Mouse (Mus musculus): Measurements from ENCODE around the gene Gpr108. TPM values are rescaled to one million over a fixed set of nuclear protein-coding genes. Genes with fewer than 3 reads are reported as not detected.

Gpr108 gene
- polyA plus RNA-seq (2015; fragmentation: Nextera tagmentation; extraction: Ambion mirVana) = 41.0 and 44.2 TPM in 2 replicates

DNA sequence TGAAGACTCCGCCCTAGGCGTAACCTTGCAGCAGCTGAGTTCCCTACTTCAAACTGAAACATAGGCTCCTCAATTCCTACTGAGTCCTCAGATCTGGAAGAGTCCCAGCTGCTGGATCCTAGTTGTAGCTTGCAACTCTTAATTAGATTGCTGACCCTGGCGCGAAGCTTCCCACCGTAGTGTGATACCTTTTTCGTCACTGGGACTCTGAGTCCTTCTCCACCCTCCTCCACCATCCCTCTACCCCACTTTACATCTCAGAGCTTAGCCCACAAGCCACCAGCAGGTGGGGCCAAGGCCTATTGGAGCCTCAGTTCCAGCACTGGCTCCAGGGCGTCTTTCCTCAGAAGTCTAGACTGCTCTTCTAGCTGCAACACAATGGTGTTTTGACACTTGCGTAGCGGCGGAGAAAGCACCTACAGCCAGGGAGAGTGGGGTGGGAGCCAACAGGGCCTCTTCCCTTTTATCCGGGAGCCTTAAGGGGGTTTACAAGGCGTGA is at the start of gene Gpr108:
Gene Gpr108, minus strand, starts transcription at position 246 of the 499 bp plus-strand sequence.
- ATAC-seq (ENCODE audit: low read depth) = peak; percentile 61
- Histone ChIP-seq H3K9ac (ENCODE audit: low read length) (peak within 1 kb of the TSS; percentile 87), H3K4me3 (ENCODE audit: low read length) (peak within 1 kb of the TSS; percentile 76), H3K27ac (ENCODE audit: low read length) (peak within 1 kb of the TSS; percentile 95), H3K36me3 (ENCODE audit: control insufficient read depth, insufficient read depth, low read length) (peaks cover under 1% of the 10 kb centered on the region; the same call in 1 of the 2 replicates), H3K9me3 (ENCODE audit: control insufficient read depth, low read length) (no peaks in the 10 kb centered on the region), H3K4me2 (ENCODE audit: low read depth, low read length) (peak within 1 kb of the TSS; percentile 94), H3K4me1 (replicated peaks; ENCODE audit: control insufficient read depth, insufficient read depth, low read length) (peaks cover 20% of the 10 kb centered on the region), H3K27me3 (ENCODE audit: control insufficient read depth, insufficient read depth, low read depth, low read length) (no peaks in the 10 kb centered on the region)
- under 1% methylated on average over 12 of the region's 12 CpGs for WGBS

DNA sequence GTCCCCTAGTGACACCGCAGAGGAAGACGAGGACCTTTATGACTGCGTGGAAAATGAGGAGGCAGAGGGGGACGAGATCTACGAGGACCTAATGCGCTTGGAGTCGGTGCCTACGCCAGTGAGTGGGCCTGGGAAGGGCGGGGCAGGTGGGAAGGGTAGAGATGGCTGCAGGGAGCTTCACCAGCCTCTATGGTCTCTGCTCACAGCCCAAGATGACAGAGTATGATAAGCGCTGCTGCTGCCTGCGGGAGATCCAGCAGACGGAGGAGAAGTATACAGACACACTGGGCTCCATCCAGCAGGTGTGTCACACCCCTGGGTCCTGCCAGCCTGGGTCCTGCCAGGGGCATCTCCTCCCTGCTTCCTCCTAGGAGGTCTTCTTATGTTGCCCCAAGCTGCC is 48.8 kb upstream of the Gpr108 start:
- Histone ChIP-seq H3K4me2 (ENCODE audit: low read depth, low read length) (no peak overlapping the region), H3K4me1 (replicated peaks; ENCODE audit: control insufficient read depth, insufficient read depth, low read length) (no peaks in the 10 kb centered on the region), H3K9ac (ENCODE audit: low read length) (no peak overlapping the region), H3K27me3 (ENCODE audit: control insufficient read depth, insufficient read depth, low read depth, low read length) (no peaks in the 10 kb centered on the region), H3K9me3 (ENCODE audit: control insufficient read depth, low read length) (no peaks in the 10 kb centered on the region), H3K36me3 (ENCODE audit: control insufficient read depth, insufficient read depth, low read length) (no peaks in the 10 kb centered on the region), H3K4me3 (ENCODE audit: low read length) (no peak overlapping the region), H3K27ac (ENCODE audit: low read length) (no peak overlapping the region)
- WGBS = 73% methylated on average over 12 of the region's 12 CpGs
- no peak for ATAC-seq (ENCODE audit: low read depth)

DNA sequence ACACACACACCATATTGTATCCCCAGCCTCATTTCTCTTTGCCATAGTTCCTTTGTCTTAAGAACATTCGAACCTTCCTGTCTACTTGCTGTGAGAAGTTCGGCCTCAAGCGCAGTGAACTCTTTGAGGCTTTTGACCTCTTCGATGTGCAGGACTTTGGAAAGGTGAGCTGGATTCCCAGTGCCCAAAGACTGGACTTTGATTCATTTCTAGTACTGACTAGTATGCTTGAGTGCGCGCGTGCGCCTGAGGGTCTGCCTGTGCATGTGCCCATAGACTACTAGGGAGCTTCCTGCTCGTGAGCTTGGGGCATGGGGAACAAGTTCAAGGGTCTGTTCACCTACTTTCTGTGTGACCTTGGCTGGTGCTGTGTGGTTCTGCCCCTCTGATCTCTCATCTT is 47.7 kb upstream of the Gpr108 start:
- Histone ChIP-seq H3K4me3 (ENCODE audit: low read length) (no peak overlapping the region), H3K9ac (ENCODE audit: low read length) (no peak overlapping the region), H3K27me3 (ENCODE audit: control insufficient read depth, insufficient read depth, low read depth, low read length) (no peaks in the 10 kb centered on the region), H3K36me3 (ENCODE audit: control insufficient read depth, insufficient read depth, low read length) (no peaks in the 10 kb centered on the region), H3K4me2 (ENCODE audit: low read depth, low read length) (no peak overlapping the region), H3K9me3 (ENCODE audit: control insufficient read depth, low read length) (no peaks in the 10 kb centered on the region), H3K27ac (ENCODE audit: low read length) (no peak overlapping the region), H3K4me1 (replicated peaks; ENCODE audit: control insufficient read depth, insufficient read depth, low read length) (no peaks in the 10 kb centered on the region)
- no peak for ATAC-seq (ENCODE audit: low read depth)
- WGBS = 89% methylated on average over 9 of the region's 9 CpGs

DNA sequence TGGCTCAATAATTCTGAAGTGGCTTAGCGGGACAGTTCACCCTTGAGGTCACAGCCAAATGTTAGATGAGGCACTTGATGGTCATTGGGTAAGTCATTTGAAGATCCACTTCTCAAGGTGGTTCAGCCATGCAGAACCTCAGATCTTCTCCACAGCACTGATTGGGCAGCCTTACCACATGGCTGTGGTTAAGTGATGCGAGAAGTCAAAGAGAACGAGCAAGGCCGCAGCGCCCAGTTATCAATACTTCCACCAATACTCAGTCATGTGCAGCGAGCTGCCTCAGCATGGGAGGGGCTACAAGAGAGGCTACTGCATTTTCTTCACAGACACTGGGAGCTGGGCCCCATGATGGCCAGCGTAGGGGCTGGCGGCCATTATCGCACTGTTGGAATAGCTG is 44.7 kb upstream of the Gpr108 start:
- Histone ChIP-seq H3K4me2 (ENCODE audit: low read depth, low read length) (no peak overlapping the region), H3K36me3 (ENCODE audit: control insufficient read depth, insufficient read depth, low read length) (no peaks in the 10 kb centered on the region), H3K27me3 (ENCODE audit: control insufficient read depth, insufficient read depth, low read depth, low read length) (no peaks in the 10 kb centered on the region), H3K4me1 (replicated peaks; ENCODE audit: control insufficient read depth, insufficient read depth, low read length) (no peaks in the 10 kb centered on the region), H3K9ac (ENCODE audit: low read length) (no peak overlapping the region), H3K9me3 (ENCODE audit: control insufficient read depth, low read length) (no peaks in the 10 kb centered on the region), H3K27ac (ENCODE audit: low read length) (no peak overlapping the region), H3K4me3 (ENCODE audit: low read length) (no peak overlapping the region)
- no peak for ATAC-seq (ENCODE audit: low read depth)
- 93% methylated on average over 9 of the region's 9 CpGs for WGBS

DNA sequence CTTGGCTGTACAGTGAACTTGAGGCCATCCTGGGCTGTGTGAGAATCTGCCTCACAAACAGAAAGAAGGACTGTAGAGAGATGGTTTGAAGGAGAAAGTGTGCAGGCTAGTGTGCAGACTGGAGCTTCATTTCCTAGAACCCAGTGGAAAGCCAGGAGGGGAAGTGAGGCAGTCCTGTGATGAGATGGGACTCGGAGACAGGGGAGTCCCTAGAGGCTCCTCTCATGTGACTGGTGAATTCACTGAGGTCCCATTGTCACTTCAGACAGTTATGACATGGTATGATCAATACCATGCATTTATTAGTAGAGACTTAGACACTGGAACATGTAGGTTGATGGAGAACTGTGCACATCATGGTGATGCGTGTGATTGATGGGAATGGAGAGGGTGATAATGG is 44.1 kb upstream of the Gpr108 start:
- Histone ChIP-seq H3K4me2 (ENCODE audit: low read depth, low read length) (no peak overlapping the region), H3K9ac (ENCODE audit: low read length) (no peak overlapping the region), H3K27ac (ENCODE audit: low read length) (no peak overlapping the region), H3K27me3 (ENCODE audit: control insufficient read depth, insufficient read depth, low read depth, low read length) (no peaks in the 10 kb centered on the region), H3K4me1 (replicated peaks; ENCODE audit: control insufficient read depth, insufficient read depth, low read length) (no peaks in the 10 kb centered on the region), H3K36me3 (ENCODE audit: control insufficient read depth, insufficient read depth, low read length) (no peaks in the 10 kb centered on the region), H3K9me3 (ENCODE audit: control insufficient read depth, low read length) (no peaks in the 10 kb centered on the region), H3K4me3 (ENCODE audit: low read length) (no peak overlapping the region)
- WGBS = 88% methylated on average over 2 of the region's 2 CpGs
- ATAC-seq (ENCODE audit: low read depth) = no peak

DNA sequence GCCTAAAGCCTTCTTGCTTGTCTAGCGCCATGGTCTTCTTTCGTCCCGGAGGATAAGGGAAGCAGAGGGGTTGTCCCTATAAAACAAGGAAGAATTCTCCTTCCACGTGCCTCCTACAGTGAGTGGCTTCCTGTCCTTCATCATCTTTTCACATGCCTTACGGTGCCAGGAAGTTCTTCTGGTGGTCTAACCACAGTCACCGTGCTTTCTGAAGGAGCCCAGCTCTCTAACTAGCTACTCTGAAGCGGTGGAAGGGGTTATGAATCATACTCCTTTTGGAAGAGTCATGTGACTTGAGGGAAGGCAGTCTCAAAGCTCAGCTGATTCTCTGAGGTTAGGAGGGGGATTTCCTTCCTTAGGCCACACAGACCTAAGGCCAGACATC is 42.4 kb upstream of the Gpr108 start:
- 67% methylated on average over 7 of the region's 7 CpGs for WGBS
- Histone ChIP-seq H3K27me3 (ENCODE audit: control insufficient read depth, insufficient read depth, low read depth, low read length) (no peaks in the 10 kb centered on the region), H3K4me1 (replicated peaks; ENCODE audit: control insufficient read depth, insufficient read depth, low read length) (no peaks in the 10 kb centered on the region), H3K4me2 (ENCODE audit: low read depth, low read length) (no peak overlapping the region), H3K4me3 (ENCODE audit: low read length) (no peak overlapping the region), H3K9ac (ENCODE audit: low read length) (no peak overlapping the region), H3K36me3 (ENCODE audit: control insufficient read depth, insufficient read depth, low read length) (no peaks in the 10 kb centered on the region), H3K27ac (ENCODE audit: low read length) (peak overlapping the region; percentile 47; the same call in 1 of the 2 replicates), H3K9me3 (ENCODE audit: control insufficient read depth, low read length) (no peaks in the 10 kb centered on the region)
- ATAC-seq (ENCODE audit: low read depth) = no peak

DNA sequence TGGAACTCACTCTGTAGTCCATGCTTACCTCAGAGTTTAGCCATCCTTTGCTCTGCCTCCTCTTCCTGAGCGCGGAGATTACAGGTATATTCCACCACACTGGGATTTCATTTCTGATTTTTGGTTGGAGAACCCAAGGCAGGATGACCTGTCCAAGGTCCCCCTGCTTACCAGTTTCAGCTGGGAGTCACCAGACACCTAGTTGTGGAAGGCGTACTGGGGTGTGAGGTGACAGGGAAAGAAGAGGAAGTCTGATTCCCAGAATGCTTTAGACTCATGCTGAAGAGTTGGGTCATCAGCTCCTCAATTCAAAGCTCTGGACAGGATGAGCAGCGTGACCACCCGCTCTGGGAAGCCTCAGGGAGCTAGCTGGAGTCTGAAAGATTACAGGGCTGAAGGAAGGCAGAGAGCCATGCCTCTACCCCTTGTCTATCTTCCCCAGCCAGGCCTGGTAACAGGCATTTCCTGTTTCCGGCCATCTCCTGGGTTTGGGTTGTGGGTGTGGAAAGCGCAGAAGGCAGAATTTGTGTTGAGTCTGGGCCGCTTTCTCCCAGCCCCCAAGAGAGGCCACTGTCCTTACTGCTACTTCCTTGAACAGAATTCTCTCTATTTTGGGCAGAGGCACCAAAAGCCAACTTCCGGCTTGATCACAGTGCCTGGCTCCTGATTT is 41.9 kb upstream of the Gpr108 start:
- no peak overlapping the region for H3K4me3 ChIP-seq (ENCODE audit: low read length)
- peak; percentile 69 for ATAC-seq (ENCODE audit: low read depth)
- 72% methylated on average over 9 of the region's 9 CpGs for WGBS

DNA sequence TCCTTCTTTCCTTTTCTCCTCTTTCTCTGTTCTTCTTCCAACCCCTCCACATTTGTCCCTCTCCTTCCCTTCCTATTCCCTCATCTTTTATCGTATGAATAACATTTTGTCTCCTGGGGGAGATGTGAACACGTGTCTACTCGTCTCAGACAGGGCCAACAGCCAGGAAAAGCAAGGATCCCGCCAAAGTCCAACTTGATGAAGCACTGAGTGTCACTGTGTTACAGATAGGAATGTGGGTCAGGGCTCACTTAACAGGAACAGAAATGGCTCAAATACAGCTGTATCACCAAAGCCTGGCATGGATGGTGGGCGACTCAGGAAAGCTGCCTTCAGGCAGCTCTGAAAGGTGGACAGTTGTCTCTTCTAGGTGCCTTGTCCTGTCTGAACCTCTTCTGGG is 41.0 kb upstream of the Gpr108 start:
- 73% methylated on average over 5 of the region's 5 CpGs for WGBS
- no peak overlapping the region for H3K4me2 ChIP-seq (ENCODE audit: low read depth, low read length)
- no peak overlapping the region for H3K9ac ChIP-seq (ENCODE audit: low read length)
- H3K36me3 ChIP-seq (ENCODE audit: control insufficient read depth, insufficient read depth, low read length) = no peaks in the 10 kb centered on the region
- no peak for ATAC-seq (ENCODE audit: low read depth)
- no peak overlapping the region for H3K27ac ChIP-seq (ENCODE audit: low read length)
- no peaks in the 10 kb centered on the region for H3K27me3 ChIP-seq (ENCODE audit: control insufficient read depth, insufficient read depth, low read depth, low read length)
- no peaks in the 10 kb centered on the region for H3K9me3 ChIP-seq (ENCODE audit: control insufficient read depth, low read length)
- no peaks in the 10 kb centered on the region for H3K4me1 ChIP-seq (replicated peaks; ENCODE audit: control insufficient read depth, insufficient read depth, low read length)
- no peak overlapping the region for H3K4me3 ChIP-seq (ENCODE audit: low read length)

More for the DNA sequence above, 41.9 kb upstream of the Gpr108 start:
- H3K9me3 ChIP-seq (ENCODE audit: control insufficient read depth, low read length) = no peaks in the 10 kb centered on the region
- no peaks in the 10 kb centered on the region for H3K27me3 ChIP-seq (ENCODE audit: control insufficient read depth, insufficient read depth, low read depth, low read length)
- no peak overlapping the region for H3K9ac ChIP-seq (ENCODE audit: low read length)
- H3K36me3 ChIP-seq (ENCODE audit: control insufficient read depth, insufficient read depth, low read length) = no peaks in the 10 kb centered on the region
- peak overlapping the region; percentile 47 for H3K27ac ChIP-seq (ENCODE audit: low read length)
- no peak overlapping the region for H3K4me2 ChIP-seq (ENCODE audit: low read depth, low read length)
- H3K4me1 ChIP-seq (replicated peaks; ENCODE audit: control insufficient read depth, insufficient read depth, low read length) = no peaks in the 10 kb centered on the region

DNA sequence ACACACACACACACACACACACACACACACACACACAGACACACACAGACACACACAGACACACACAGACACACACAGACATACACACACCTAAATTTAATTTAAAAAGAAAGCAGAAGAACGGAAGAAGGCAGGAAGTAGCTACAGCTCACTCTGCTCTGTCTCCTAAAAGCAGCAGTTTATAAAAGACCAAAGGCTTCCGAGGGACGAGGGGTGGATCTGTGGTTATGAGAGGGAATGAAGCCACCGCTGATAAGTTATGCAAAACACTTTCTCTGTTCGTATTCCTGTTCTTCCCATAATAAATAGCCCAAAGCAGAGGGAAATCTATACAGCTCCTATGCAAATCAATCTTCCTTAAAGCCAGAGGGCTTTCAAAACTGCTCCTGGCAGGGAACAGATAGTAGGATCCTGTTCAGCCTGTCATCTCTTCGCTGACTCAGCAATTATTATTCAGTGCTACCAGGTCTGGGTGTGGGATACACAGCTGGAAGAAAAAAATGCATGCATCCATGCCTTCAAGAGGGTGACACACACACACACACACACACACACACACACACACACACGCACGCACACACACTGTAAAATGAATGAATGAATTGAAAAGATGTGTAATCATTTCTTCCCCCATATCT is 38.6 kb upstream of the Gpr108 start:
- Histone ChIP-seq H3K27me3 (ENCODE audit: control insufficient read depth, insufficient read depth, low read depth, low read length) (no peaks in the 10 kb centered on the region), H3K9ac (ENCODE audit: low read length) (no peak overlapping the region), H3K36me3 (ENCODE audit: control insufficient read depth, insufficient read depth, low read length) (no peaks in the 10 kb centered on the region), H3K27ac (ENCODE audit: low read length) (no peak overlapping the region), H3K4me3 (ENCODE audit: low read length) (no peak overlapping the region), H3K9me3 (ENCODE audit: control insufficient read depth, low read length) (no peaks in the 10 kb centered on the region), H3K4me1 (replicated peaks; ENCODE audit: control insufficient read depth, insufficient read depth, low read length) (no peaks in the 10 kb centered on the region), H3K4me2 (ENCODE audit: low read depth, low read length) (no peak overlapping the region)
- 52% methylated on average over 8 of the region's 8 CpGs for WGBS
- ATAC-seq (ENCODE audit: low read depth) = no peak
